Mouse (Mus musculus): ENCODE data around the gene Olfr103.

The Olfr103 gene

GRCm38 (mm10) chr17:37339598-37339997, at the start of gene Olfr103:
TSS of gene Olfr103 (minus strand) at chr17:37339698.
- DNase-seq, result no peak

GRCm38 (mm10) chr17:37378733-37379132, 39.2 kb upstream of the Olfr103 start, which contains the start of gene Olfr105-ps:
TSS of gene Olfr105-ps (plus strand) at chr17:37379033.
- DNase-seq, result no peak

- DNase-seq, result no peak
Measured at GRCm38 (mm10) chr17:37359282-37359681, 19.8 kb upstream of the Olfr103 start, which contains the start of gene Olfr104-ps. TSS of gene Olfr104-ps (plus strand) at chr17:37359582.

GRCm38 (mm10) chr17:37316954-37317353, 22.5 kb downstream of the Olfr103 start, which contains the start of gene Olfr102:
TSS of gene Olfr102 (minus strand) at chr17:37317054.
- DNase-seq, result no peak

GRCm38 (mm10) chr17:37310146-37310699, 29.3 kb downstream of the Olfr103 start:
- DNase-seq, result no peak

- no peak for DNase-seq
Measured at GRCm38 (mm10) chr17:37308483-37308882, 31.0 kb downstream of the Olfr103 start.

- DNase-seq, result no peak
Measured at GRCm38 (mm10) chr17:37304213-37304612, 35.3 kb downstream of the Olfr103 start, which contains the start of gene Olfr101. TSS of gene Olfr101 (minus strand) at chr17:37304313.
